Mouse (Mus musculus): ENCODE results near the gene Fzd10. TPM values are rescaled to one million over a fixed set of nuclear protein-coding genes. Genes with fewer than 3 reads are reported as not detected.

Gene Fzd10
- polyA plus RNA-seq, 1 experiment = not detected

- H3K9me3 ChIP-seq = peaks cover 64% of the 10 kb centered on the region
- TF ChIP-seq GATA1 (IDR thresholded peaks at IDR 0.05; ENCODE audit: borderline replicate concordance, low read length) (no peak), FLI1 (IDR thresholded peaks at IDR 0.05; ENCODE audit: low read length) (no peak)
- H3K36me3 ChIP-seq (replicated peaks; ENCODE audit: low read length) = no peaks in the 10 kb centered on the region
- H3K27me3 ChIP-seq (replicated peaks) = no peaks in the 10 kb centered on the region
- no peaks in the 10 kb centered on the region for H3K4me1 ChIP-seq
- no peak overlapping the region for H3K4me3 ChIP-seq (replicated peaks)
These were observed 36.7 kb downstream of the Fzd10 start for GRCm38 (mm10) chr5:128637071-128638015.

- Histone ChIP-seq H3K4me3 (replicated peaks) (no peak overlapping the region), H3K27me3 (replicated peaks) (no peaks in the 10 kb centered on the region), H3K36me3 (replicated peaks; ENCODE audit: low read length) (no peaks in the 10 kb centered on the region), H3K4me1 (no peaks in the 10 kb centered on the region), H3K9me3 (peaks cover 71% of the 10 kb centered on the region)
- TF ChIP-seq FLI1 (IDR thresholded peaks at IDR 0.05; ENCODE audit: low read length) (no peak), GATA1 (IDR thresholded peaks at IDR 0.05; ENCODE audit: borderline replicate concordance, low read length) (no peak)
These were observed 38.1 kb downstream of the Fzd10 start for GRCm38 (mm10) chr5:128638716-128639115.

- H3K27me3 ChIP-seq (replicated peaks) = no peaks in the 10 kb centered on the region
- no peaks in the 10 kb centered on the region for H3K36me3 ChIP-seq (replicated peaks; ENCODE audit: low read length)
- H3K4me3 ChIP-seq (replicated peaks) = no peak overlapping the region
- H3K9me3 ChIP-seq = peaks cover 94% of the 10 kb centered on the region
- H3K4me1 ChIP-seq = no peaks in the 10 kb centered on the region
- no peak for TF ChIP-seq GATA1 (IDR thresholded peaks at IDR 0.05; ENCODE audit: borderline replicate concordance, low read length)
- no peak for TF ChIP-seq FLI1 (IDR thresholded peaks at IDR 0.05; ENCODE audit: low read length)
These were observed 42.4 kb downstream of the Fzd10 start for GRCm38 (mm10) chr5:128643065-128643464.

GRCm38 (mm10) chr5:128645720-128646119 is 45.1 kb downstream of the Fzd10 start:
- no peak for TF ChIP-seq FLI1 (IDR thresholded peaks at IDR 0.05; ENCODE audit: low read length)
- TF ChIP-seq GATA1 (IDR thresholded peaks at IDR 0.05; ENCODE audit: borderline replicate concordance, low read length) = no peak
- no peaks in the 10 kb centered on the region for H3K27me3 ChIP-seq (replicated peaks)
- no peak overlapping the region for H3K4me3 ChIP-seq (replicated peaks)
- H3K9me3 ChIP-seq = peaks cover 94% of the 10 kb centered on the region
- no peaks in the 10 kb centered on the region for H3K36me3 ChIP-seq (replicated peaks; ENCODE audit: low read length)
- no peaks in the 10 kb centered on the region for H3K4me1 ChIP-seq

GRCm38 (mm10) chr5:128646286-128646685 is 45.6 kb downstream of the Fzd10 start:
- Histone ChIP-seq H3K4me3 (replicated peaks) (no peak overlapping the region), H3K27me3 (replicated peaks) (no peaks in the 10 kb centered on the region), H3K9me3 (peaks cover 94% of the 10 kb centered on the region), H3K4me1 (no peaks in the 10 kb centered on the region), H3K36me3 (replicated peaks; ENCODE audit: low read length) (no peaks in the 10 kb centered on the region)
- TF ChIP-seq GATA1 (IDR thresholded peaks at IDR 0.05; ENCODE audit: borderline replicate concordance, low read length) (no peak), FLI1 (IDR thresholded peaks at IDR 0.05; ENCODE audit: low read length) (no peak)

GRCm38 (mm10) chr5:128647221-128647730 is 46.6 kb downstream of the Fzd10 start:
- Histone ChIP-seq H3K9me3 (peaks cover 94% of the 10 kb centered on the region), H3K4me3 (replicated peaks) (no peak overlapping the region), H3K36me3 (replicated peaks; ENCODE audit: low read length) (no peaks in the 10 kb centered on the region), H3K27me3 (replicated peaks) (no peaks in the 10 kb centered on the region), H3K4me1 (no peaks in the 10 kb centered on the region)
- TF ChIP-seq FLI1 (IDR thresholded peaks at IDR 0.05; ENCODE audit: low read length) (no peak), GATA1 (IDR thresholded peaks at IDR 0.05; ENCODE audit: borderline replicate concordance, low read length) (no peak)

- no peak overlapping the region for H3K4me3 ChIP-seq (replicated peaks)
- TF ChIP-seq GATA1 (IDR thresholded peaks at IDR 0.05; ENCODE audit: borderline replicate concordance, low read length) (no peak), FLI1 (IDR thresholded peaks at IDR 0.05; ENCODE audit: low read length) (no peak)
- no peaks in the 10 kb centered on the region for H3K4me1 ChIP-seq
- peaks cover 94% of the 10 kb centered on the region for H3K9me3 ChIP-seq
- H3K36me3 ChIP-seq (replicated peaks; ENCODE audit: low read length) = no peaks in the 10 kb centered on the region
- no peaks in the 10 kb centered on the region for H3K27me3 ChIP-seq (replicated peaks)
These were observed 48.8 kb downstream of the Fzd10 start for GRCm38 (mm10) chr5:128649336-128649897.

Other genes starting within 250 kb of the Fzd10 start
- not detected in 2 replicates for gene Tmem132d, start 167.8 kb upstream of the Fzd10 start, polyA plus RNA-seq (2012; ENCODE audit: insufficient read depth, low replicate concordance)
- not detected in 2 replicates for gene Piwil1, start 101.7 kb downstream of the Fzd10 start, polyA plus RNA-seq (2012; ENCODE audit: insufficient read depth, low replicate concordance)